Mouse (Mus musculus) neural tube, embryonic 12.5 days (tissue): Measurements from ENCODE around the gene Fgfr4. TPM values are rescaled to one million over a fixed set of nuclear protein-coding genes. Genes with fewer than 3 reads are reported as not detected.

Source experiments
- ATAC-seq: fragments of 200-750 bp; cut with Nextera tagmentation; 2 replicates; pipeline ENCODE4 v1.8.0; 2017; ENCODE audit warnings: low read depth, mild to moderate bottlenecking, moderate TSS enrichment, moderate library complexity; ENCODE audit not compliant: low FRiP score
- H3K27ac ChIP-seq: fragments of 300-500 bp; sonication (generic); 2 replicates; pipeline ENCODE4 v1.5.1; 2016
- H3K27me3 ChIP-seq: fragments of 300-500 bp; sonication (generic); replicated peaks from 2 replicates; pipeline ENCODE4 v1.6.1; 2016; ENCODE audit warnings: mild to moderate bottlenecking
- H3K36me3 ChIP-seq: fragments of 300-500 bp; sonication (generic); 2 replicates; pipeline ENCODE4 v1.6.1; 2016; ENCODE audit warnings: mild to moderate bottlenecking
- H3K4me1 ChIP-seq: fragments of 300-500 bp; sonication (generic); 2 replicates; pipeline ENCODE4 v1.6.1; 2016
- H3K4me2 ChIP-seq: fragments of 300-500 bp; sonication (generic); replicated peaks from 2 replicates; pipeline ENCODE4 v1.6.1; 2016; ENCODE audit warnings: mild to moderate bottlenecking
- H3K4me3 ChIP-seq: fragments of 300-500 bp; sonication (generic); 2 replicates; pipeline ENCODE4 v1.5.1; 2016
- H3K9ac ChIP-seq: fragments of 300-500 bp; sonication (generic); 2 replicates; pipeline ENCODE4 v1.6.1; 2016; ENCODE audit warnings: mild to moderate bottlenecking
- H3K9me3 ChIP-seq: fragments of 300-500 bp; sonication (generic); 2 replicates; pipeline ENCODE4 v1.6.1; 2016; ENCODE audit warnings: mild to moderate bottlenecking
- WGBS: fragments of 180-500 bp; shearing (Covaris S2); methylation state at CpG from one replicate; pipeline ENCODE4 v1.1.7; 2016; 5-methylcytosine and 5-hydroxymethylcytosine counted together
- polyA plus RNA-seq: library from polyadenylated mRNA; unstranded; fragments of >200 nt; fragmentation: Nextera tagmentation; extraction: Ambion mirVana; gene quantifications from 2 replicates; pipeline ENCODE4 v1.2.1, GENCODE M21; 2016

The Fgfr4 gene
- polyA plus RNA-seq, 1 experiment from 2014 or later = 3.7 TPM

- H3K27me3 ChIP-seq = no peaks in the 10 kb centered on the region
- WGBS = 84% methylated on average over 9 of the region's 11 CpGs
- no peak overlapping the region for H3K4me3 ChIP-seq
- H3K9ac ChIP-seq = no peak overlapping the region
- ATAC-seq = no peak
- H3K4me2 ChIP-seq = no peak overlapping the region
- H3K36me3 ChIP-seq = no peaks in the 10 kb centered on the region
- no peaks in the 10 kb centered on the region for H3K9me3 ChIP-seq
- no peak overlapping the region for H3K27ac ChIP-seq
- H3K4me1 ChIP-seq = peaks cover 5% of the 10 kb centered on the region; the same call in 1 of the 2 replicates
Measured at GRCm38 (mm10) chr13:55204667-55205389, 52.4 kb downstream of the Fgfr4 start.

DNA sequence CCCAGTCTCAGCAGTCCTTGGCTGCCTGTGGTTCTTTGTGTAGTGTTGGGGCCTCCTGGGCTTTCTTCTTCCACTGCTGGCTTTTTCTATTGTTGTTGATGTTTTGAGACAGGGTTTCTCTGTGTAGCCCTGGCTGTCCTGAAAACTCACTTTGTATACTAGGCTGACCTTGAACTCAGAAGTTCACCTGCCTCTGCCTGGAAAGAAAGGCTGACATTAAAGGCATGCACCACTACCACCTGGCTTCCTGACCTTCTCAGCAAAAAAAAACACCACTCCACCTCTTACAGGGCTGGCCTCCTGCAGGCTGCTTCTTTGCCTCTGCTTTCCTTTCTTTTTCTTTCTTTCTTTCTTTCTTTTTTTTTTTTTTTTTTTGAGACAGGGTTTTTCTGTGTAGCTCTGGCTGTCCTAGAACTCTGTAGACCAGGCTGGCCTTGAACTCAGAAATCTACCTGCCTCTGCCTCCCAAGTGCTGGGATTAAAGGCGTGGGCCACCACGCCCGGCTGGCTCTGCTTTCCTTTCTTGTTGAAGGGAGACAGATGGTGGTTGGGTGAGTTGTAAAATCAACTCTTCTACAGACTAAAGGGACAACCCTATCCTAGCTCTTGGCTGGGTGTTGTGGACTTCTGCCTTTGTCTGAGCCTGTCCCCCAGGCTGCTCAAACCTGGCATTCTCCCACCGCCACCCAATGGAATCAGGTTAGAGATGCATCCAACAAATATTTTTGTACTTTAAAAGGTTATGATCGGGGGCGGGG lies 53.2 kb downstream of the Fgfr4 start:
- H3K27me3 ChIP-seq = no peaks in the 10 kb centered on the region
- no peak overlapping the region for H3K9ac ChIP-seq
- no peaks in the 10 kb centered on the region for H3K9me3 ChIP-seq
- no peak for ATAC-seq
- no peak overlapping the region for H3K4me2 ChIP-seq
- 88% methylated on average over 6 of the region's 6 CpGs for WGBS
- H3K27ac ChIP-seq = no peak overlapping the region
- H3K4me1 ChIP-seq = peaks cover 13% of the 10 kb centered on the region; the same call in 1 of the 2 replicates
- no peak overlapping the region for H3K4me3 ChIP-seq
- no peaks in the 10 kb centered on the region for H3K36me3 ChIP-seq

DNA sequence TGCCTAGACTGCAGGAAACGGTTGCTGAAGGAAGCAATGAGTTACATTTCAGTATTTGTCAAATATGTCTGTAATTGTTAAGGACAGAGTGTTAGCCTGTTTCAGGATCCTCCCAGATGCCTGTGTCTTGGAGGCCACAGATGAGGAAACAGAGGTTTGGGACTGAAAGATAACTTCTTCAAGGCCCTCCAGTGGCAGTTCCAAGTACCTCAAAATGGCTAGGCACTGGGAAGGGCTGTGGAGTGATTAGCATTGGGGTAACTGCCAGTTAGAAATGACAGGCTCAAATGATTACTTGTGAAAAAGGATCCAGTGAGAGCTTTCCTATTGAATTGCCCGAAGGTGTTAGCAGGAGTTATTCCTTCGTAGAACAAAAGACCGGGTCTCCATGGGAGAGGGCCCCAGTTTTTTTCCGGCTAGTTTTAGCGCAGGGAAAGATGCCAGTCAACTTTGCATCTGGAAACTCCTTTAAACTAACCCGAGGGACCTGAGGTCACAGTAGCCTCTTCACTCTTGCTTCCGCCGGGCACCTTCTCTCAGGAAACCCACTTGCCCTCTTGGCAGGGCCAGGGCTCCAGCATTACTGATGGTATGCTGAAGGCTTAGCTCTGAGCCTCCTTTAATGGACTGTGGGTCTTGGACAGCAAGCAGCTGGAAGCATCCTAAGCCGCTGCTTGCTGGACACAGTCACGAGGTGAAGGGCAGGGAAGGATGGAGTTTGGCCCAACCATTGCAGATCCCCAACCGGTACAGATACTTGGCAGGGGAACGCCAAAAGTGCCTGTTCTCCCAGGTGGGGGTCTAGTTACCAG lies 56.6 kb downstream of the Fgfr4 start:
- no peak overlapping the region for H3K27ac ChIP-seq
- H3K4me2 ChIP-seq = peak overlapping the region; percentile 85; the same call in 1 of the 2 replicates
- no peak overlapping the region for H3K9ac ChIP-seq
- 72% methylated on average over 13 of the region's 13 CpGs for WGBS
- H3K27me3 ChIP-seq = no peaks in the 10 kb centered on the region
- no peak overlapping the region for H3K4me3 ChIP-seq
- no peaks in the 10 kb centered on the region for H3K9me3 ChIP-seq
- peaks cover 7% of the 10 kb centered on the region for H3K36me3 ChIP-seq
- peaks cover 28% of the 10 kb centered on the region for H3K4me1 ChIP-seq
- no peak for ATAC-seq

DNA sequence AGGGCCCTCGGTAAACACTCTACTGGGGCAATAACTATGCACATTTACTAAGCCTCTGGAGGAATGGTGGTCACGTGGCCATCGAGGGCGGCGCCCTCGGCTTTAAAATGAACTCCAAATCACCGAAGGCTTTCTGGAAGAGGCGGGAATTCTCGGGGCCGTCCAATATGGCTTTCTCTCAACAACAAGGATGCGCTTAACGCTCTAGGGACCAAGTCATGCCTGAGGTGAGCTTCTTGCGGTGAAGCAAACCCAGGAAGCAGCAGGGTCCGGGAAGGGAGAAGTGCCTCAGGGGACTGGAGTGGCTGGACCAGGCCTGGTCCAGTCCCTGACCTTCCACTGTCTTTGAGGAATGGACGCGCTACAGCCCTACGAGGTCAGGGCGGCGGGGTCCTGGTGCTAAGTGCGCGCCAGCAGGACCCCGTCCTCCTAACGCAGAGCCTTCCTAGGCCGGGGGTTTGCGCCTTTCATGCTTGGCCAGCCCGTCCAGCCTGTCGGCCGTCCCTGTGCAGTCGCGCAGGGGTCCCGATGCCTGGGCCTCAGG lies 57.3 kb downstream of the Fgfr4 start, which contains the start of gene Nsd1:
Nsd1 (plus strand) TSS at position 134 of the 544 bp plus-strand sequence.
- Histone ChIP-seq H3K4me3 (peak within 1 kb of the TSS; percentile 84), H3K9ac (peak within 1 kb of the TSS; percentile 95), H3K4me1 (peaks cover 35% of the 10 kb centered on the region), H3K27ac (peak within 1 kb of the TSS; percentile 98), H3K4me2 (peak within 1 kb of the TSS; percentile 85), H3K36me3 (peaks cover 12% of the 10 kb centered on the region), H3K27me3 (no peaks in the 10 kb centered on the region), H3K9me3 (no peaks in the 10 kb centered on the region)
- no peak for ATAC-seq
- WGBS = 18% methylated on average over 31 of the region's 31 CpGs

- Histone ChIP-seq H3K9me3 (no peaks in the 10 kb centered on the region), H3K4me3 (peak overlapping the region; percentile 84), H3K36me3 (peaks cover 12% of the 10 kb centered on the region), H3K4me2 (peak overlapping the region; percentile 85), H3K27ac (peak overlapping the region; percentile 98), H3K27me3 (no peaks in the 10 kb centered on the region), H3K9ac (peak overlapping the region; percentile 95), H3K4me1 (peaks cover 40% of the 10 kb centered on the region)
- WGBS = under 1% methylated on average over 76 of the region's 77 CpGs
- peak; percentile 64 for ATAC-seq
Measured at GRCm38 (mm10) chr13:55210193-55210970, 57.9 kb downstream of the Fgfr4 start.

- Histone ChIP-seq H3K4me3 (peak overlapping the region; percentile 84), H3K9ac (peak overlapping the region; percentile 95), H3K27ac (peak overlapping the region; percentile 98), H3K27me3 (no peaks in the 10 kb centered on the region), H3K36me3 (peaks cover 12% of the 10 kb centered on the region), H3K9me3 (no peaks in the 10 kb centered on the region), H3K4me1 (peaks cover 45% of the 10 kb centered on the region), H3K4me2 (peak overlapping the region; percentile 85)
- under 1% methylated on average over 17 of the region's 17 CpGs for WGBS
- ATAC-seq = peak; percentile 74
Measured at GRCm38 (mm10) chr13:55210971-55211220, 58.5 kb downstream of the Fgfr4 start.

GRCm38 (mm10) chr13:55211221-55212010 lies 59.0 kb downstream of the Fgfr4 start:
- peak; percentile 82 for ATAC-seq
- Histone ChIP-seq H3K4me1 (peaks cover 50% of the 10 kb centered on the region), H3K4me2 (peak overlapping the region; percentile 85)

DNA sequence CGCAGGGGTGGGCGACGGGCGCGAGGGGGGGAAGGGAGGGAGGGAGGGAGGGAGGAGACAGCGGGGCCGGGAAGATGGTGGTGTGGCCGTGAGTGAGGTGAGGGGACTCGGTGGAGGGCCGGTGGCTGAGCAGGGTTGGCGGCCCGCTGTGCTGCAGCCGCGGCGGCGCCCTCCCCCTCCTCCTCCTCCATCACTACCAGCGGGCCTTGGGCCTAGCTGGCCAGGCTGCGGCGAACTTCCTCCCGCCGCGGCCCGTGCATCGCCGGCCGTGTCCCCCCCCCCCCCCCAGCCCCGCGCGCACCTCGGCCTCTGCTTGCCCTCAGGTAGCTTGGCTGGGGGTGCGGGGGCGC lies 59.5 kb downstream of the Fgfr4 start:
- Histone ChIP-seq H3K27ac (peak overlapping the region; percentile 98), H3K9ac (peak overlapping the region; percentile 95), H3K9me3 (no peaks in the 10 kb centered on the region), H3K4me1 (peaks cover 52% of the 10 kb centered on the region), H3K4me2 (peak overlapping the region; percentile 85), H3K4me3 (peak overlapping the region; percentile 84), H3K36me3 (peaks cover 20% of the 10 kb centered on the region), H3K27me3 (no peaks in the 10 kb centered on the region)
- WGBS = 0% methylated on average over 12 of the region's 32 CpGs
- peak; percentile 51 for ATAC-seq

More at GRCm38 (mm10) chr13:55211221-55212010, 59.0 kb downstream of the Fgfr4 start:
- peak overlapping the region; percentile 84 for H3K4me3 ChIP-seq
- WGBS = 1% methylated on average over 45 of the region's 93 CpGs
- no peaks in the 10 kb centered on the region for H3K27me3 ChIP-seq
- H3K36me3 ChIP-seq = peaks cover 18% of the 10 kb centered on the region
- peak overlapping the region; percentile 98 for H3K27ac ChIP-seq
- no peaks in the 10 kb centered on the region for H3K9me3 ChIP-seq
- H3K9ac ChIP-seq = peak overlapping the region; percentile 95

DNA sequence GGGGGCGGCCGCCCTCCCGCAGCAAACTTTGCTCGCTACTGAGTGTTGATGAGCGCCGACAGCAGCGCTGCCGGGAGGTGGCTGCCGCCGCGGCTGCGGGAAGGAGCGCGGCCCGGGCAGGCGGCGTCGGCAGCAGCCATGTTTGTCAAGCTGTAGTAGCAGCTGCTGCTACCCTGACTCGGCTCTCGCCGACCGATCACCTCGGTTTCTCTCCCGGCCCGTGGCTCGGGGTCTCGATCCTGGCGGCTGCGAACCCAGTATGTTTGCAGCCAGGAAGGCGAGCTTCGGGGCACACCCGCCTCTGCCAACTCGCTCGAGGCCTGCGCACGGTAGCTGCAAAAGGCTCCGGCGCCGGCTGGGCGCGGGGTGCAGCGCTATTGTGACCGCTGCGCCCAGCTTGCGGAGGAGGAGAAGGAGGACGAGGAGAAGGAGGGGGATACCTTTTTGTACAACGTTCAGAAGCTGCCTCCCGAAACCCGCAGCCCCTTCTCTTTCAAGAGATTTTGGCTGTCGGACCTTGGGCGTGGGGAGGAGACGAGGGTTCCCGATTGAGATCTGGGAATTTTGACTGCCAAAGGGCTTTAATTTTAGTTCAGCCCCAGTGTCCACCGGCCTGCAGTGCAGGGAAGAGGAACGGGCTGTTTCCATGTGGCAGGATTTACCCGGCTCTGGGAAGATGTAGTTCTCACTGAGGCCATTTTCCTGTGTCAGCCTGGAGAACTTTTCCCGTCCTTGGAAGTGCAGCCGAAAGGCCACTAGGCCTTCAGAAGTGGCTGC lies 60.1 kb downstream of the Fgfr4 start:
- WGBS = under 1% methylated on average over 58 of the region's 58 CpGs

GRCm38 (mm10) chr13:55213138-55213806 lies 60.8 kb downstream of the Fgfr4 start:
- H3K4me1 ChIP-seq = peaks cover 55% of the 10 kb centered on the region
- 62% methylated on average over 10 of the region's 10 CpGs for WGBS
- no peak for ATAC-seq
- no peaks in the 10 kb centered on the region for H3K27me3 ChIP-seq
- peak overlapping the region; percentile 95 for H3K9ac ChIP-seq
- no peaks in the 10 kb centered on the region for H3K9me3 ChIP-seq
- H3K4me3 ChIP-seq = peak overlapping the region; percentile 84
- H3K36me3 ChIP-seq = peaks cover 33% of the 10 kb centered on the region
- peak overlapping the region; percentile 98 for H3K27ac ChIP-seq
- peak overlapping the region; percentile 85 for H3K4me2 ChIP-seq

More for the DNA sequence above, 60.1 kb downstream of the Fgfr4 start:
- H3K9me3 ChIP-seq = no peaks in the 10 kb centered on the region
- peak overlapping the region; percentile 84 for H3K4me3 ChIP-seq
- H3K36me3 ChIP-seq = peaks cover 26% of the 10 kb centered on the region
- peaks cover 52% of the 10 kb centered on the region for H3K4me1 ChIP-seq
- H3K4me2 ChIP-seq = peak overlapping the region; percentile 85
- no peaks in the 10 kb centered on the region for H3K27me3 ChIP-seq
- ATAC-seq = peak; percentile 6; the same call in 1 of the 2 replicates
- H3K9ac ChIP-seq = peak overlapping the region; percentile 95
- H3K27ac ChIP-seq = peak overlapping the region; percentile 98
